Mouse (Mus musculus) liver, embryonic 14.5 days (tissue): Measurements from ENCODE around the gene Rplp2.

Experiments used
- CTCF ChIP-seq: IDR thresholded peaks from 2 replicates; pipeline ENCODE4 v1.5.1; 2016; ENCODE audit warnings: antibody characterized with exemption, low read depth, control low read depth
- EP300 ChIP-seq: IDR thresholded peaks from 2 replicates; pipeline ENCODE4 v1.6.1; 2016; ENCODE audit warnings: antibody characterized with exemption, low read depth

DNA sequence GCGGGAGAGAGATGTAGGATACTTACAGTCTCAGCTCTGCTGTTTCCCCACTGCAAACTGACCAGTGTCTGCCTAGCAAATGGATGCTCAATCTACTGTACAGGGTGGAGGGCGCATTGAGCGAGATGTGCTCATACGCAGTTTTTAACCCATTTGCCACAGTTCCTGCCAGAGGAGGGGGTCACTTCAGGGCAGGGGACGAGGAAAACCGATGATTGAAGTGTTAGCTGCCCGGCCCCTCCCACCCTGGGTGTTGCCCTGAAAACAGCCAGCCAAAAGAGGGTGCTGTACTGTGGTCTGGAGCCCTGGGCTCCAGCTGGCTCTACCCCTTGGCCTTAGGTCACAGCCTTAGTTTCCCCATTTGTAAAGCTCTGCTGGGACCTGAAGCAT is 29.8 kb downstream of the Rplp2 start:
- TF ChIP-seq CTCF (peak; percentile 48), EP300 (no peak)
